Mouse (Mus musculus): ENCODE measurements around the gene Pogz.

- TF ChIP-seq POLR2A (IDR thresholded peaks at IDR 0.05; ENCODE audit: borderline replicate concordance, insufficient read depth, low read length) = no peak
- no peak for TF ChIP-seq CTCF (IDR thresholded peaks at IDR 0.05; ENCODE audit: borderline replicate concordance, insufficient read depth, low read depth, low read length)
These were observed 81.5 kb downstream of the Pogz start for GRCm38 (mm10) chr3:94918845-94919244.

Data from cerebellum, adult 2 months (tissue).